Mouse (Mus musculus) limb, embryonic 11.5 days (tissue): Measurements from ENCODE around the gene Atp6v1g2. TPM values are rescaled to one million over a fixed set of nuclear protein-coding genes. Genes with fewer than 3 reads are reported as not detected.

Experiments used
- ATAC-seq: fragments of 200-750 bp; cut with Nextera tagmentation; 2 replicates; pipeline ENCODE4 v1.8.0; 2017; ENCODE audit warnings: low read depth; ENCODE audit not compliant: insufficient number of reproducible peaks, low FRiP score, low TSS enrichment
- DNase-seq: peaks from one replicate; pipeline ENCODE4 v3.0.0-alpha.2; 2015; ENCODE audit warnings: low spot score
- H3K27ac ChIP-seq: fragments of 300-500 bp; sonication (generic); replicated peaks from 2 replicates; pipeline ENCODE4 v1.5.1; 2014; ENCODE audit warnings: low read depth, mild to moderate bottlenecking, low read length
- H3K27me3 ChIP-seq: fragments of 300-500 bp; sonication (generic); 2 replicates; pipeline ENCODE4 v1.6.1; 2014; ENCODE audit warnings: mild to moderate bottlenecking, low read length, mixed read lengths; ENCODE audit not compliant: control insufficient read depth, insufficient read depth
- H3K36me3 ChIP-seq: fragments of 300-500 bp; sonication (generic); 2 replicates; pipeline ENCODE4 v1.6.1; 2014; ENCODE audit warnings: mild to moderate bottlenecking, low read length, moderate library complexity, mixed read lengths; ENCODE audit not compliant: control insufficient read depth, insufficient read depth
- H3K4me1 ChIP-seq: fragments of 300-500 bp; sonication (generic); 2 replicates; pipeline ENCODE4 v1.6.1; 2014; ENCODE audit warnings: low read length, mixed read lengths; ENCODE audit not compliant: control insufficient read depth, insufficient read depth
- H3K4me2 ChIP-seq: fragments of 300-500 bp; sonication (generic); 2 replicates; pipeline ENCODE4 v1.6.1; 2014; ENCODE audit warnings: low read depth, mild to moderate bottlenecking, moderate library complexity; ENCODE audit not compliant: severe bottlenecking
- H3K4me3 ChIP-seq: fragments of 300-500 bp; sonication (generic); 2 replicates; pipeline ENCODE4 v1.5.1; 2014; ENCODE audit warnings: low read depth, low read length
- H3K9ac ChIP-seq: fragments of 300-500 bp; sonication (generic); 2 replicates; pipeline ENCODE4 v1.6.1; 2014; ENCODE audit warnings: mild to moderate bottlenecking, low read length
- H3K9me3 ChIP-seq: fragments of 300-500 bp; sonication (generic); 2 replicates; pipeline ENCODE4 v1.6.1; 2016; ENCODE audit warnings: low read length; ENCODE audit not compliant: control insufficient read depth
- WGBS: fragments of 180-500 bp; shearing (Covaris S2); extraction: QIAGEN DNeasy Blood & Tissue Kit; methylation state at CpG from one replicate; pipeline ENCODE4 v1.1.7; 2014; 5-methylcytosine and 5-hydroxymethylcytosine counted together
- polyA plus RNA-seq: library from polyadenylated mRNA; unstranded; fragments of >200 nt; fragmentation: Nextera tagmentation; extraction: Ambion mirVana; gene quantifications from 2 replicates; pipeline ENCODE4 v1.2.1, GENCODE M21; 2014

Atp6v1g2 gene
- polyA plus RNA-seq, 1 experiment from 2014 or later, result 5.9 TPM

DNA sequence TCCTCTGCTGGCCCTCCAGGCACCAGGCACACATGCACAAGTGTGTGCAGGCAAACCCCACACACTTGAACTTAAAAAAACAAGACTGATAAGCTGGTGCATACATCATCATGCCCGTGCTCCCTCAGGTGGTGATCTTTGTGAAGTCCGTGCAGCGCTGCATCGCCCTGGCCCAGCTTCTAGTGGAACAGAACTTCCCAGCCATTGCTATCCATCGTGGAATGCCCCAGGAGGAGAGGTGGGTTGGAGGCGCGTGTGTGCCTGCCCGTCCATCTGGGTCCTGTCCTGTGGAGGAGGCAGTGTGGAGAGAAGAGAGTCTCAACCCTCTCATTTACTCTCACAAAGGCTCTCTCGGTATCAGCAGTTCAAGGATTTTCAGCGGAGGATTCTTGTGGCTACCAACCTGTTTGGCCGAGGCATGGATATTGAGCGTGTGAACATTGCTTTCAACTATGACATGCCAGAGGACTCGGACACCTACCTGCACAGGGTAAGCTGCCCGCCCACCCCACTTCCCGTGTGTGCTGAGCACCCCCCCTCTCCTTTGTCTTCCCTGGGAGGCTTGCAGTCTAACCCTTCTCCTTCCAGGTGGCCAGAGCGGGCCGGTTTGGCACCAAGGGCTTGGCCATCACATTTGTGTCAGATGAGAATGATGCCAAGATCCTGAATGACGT is 19.3 kb downstream of the Atp6v1g2 start:
- H3K27ac ChIP-seq, result no peak overlapping the region
- DNase-seq (no peak), ATAC-seq (no peak)
- H3K27me3 ChIP-seq, result no peaks in the 10 kb centered on the region
- no peak overlapping the region for H3K9ac ChIP-seq
- H3K4me3 ChIP-seq, result no peak overlapping the region
- H3K4me2 ChIP-seq, result no peak overlapping the region
- H3K36me3 ChIP-seq, result peaks cover 48% of the 10 kb centered on the region
- no peaks in the 10 kb centered on the region for H3K9me3 ChIP-seq
- H3K4me1 ChIP-seq, result no peaks in the 10 kb centered on the region
- 86% methylated on average over 18 of the region's 18 CpGs for WGBS

- Histone ChIP-seq H3K4me1 (no peaks in the 10 kb centered on the region), H3K4me3 (no peak overlapping the region), H3K9ac (no peak overlapping the region), H3K27ac (no peak overlapping the region), H3K4me2 (no peak overlapping the region), H3K36me3 (peaks cover 41% of the 10 kb centered on the region), H3K27me3 (no peaks in the 10 kb centered on the region), H3K9me3 (no peaks in the 10 kb centered on the region)
- 90% methylated on average over 32 of the region's 32 CpGs for WGBS
- ATAC-seq (no peak), DNase-seq (no peak)
Measured at GRCm38 (mm10) chr17:35253293-35254093, 20.0 kb downstream of the Atp6v1g2 start.

DNA sequence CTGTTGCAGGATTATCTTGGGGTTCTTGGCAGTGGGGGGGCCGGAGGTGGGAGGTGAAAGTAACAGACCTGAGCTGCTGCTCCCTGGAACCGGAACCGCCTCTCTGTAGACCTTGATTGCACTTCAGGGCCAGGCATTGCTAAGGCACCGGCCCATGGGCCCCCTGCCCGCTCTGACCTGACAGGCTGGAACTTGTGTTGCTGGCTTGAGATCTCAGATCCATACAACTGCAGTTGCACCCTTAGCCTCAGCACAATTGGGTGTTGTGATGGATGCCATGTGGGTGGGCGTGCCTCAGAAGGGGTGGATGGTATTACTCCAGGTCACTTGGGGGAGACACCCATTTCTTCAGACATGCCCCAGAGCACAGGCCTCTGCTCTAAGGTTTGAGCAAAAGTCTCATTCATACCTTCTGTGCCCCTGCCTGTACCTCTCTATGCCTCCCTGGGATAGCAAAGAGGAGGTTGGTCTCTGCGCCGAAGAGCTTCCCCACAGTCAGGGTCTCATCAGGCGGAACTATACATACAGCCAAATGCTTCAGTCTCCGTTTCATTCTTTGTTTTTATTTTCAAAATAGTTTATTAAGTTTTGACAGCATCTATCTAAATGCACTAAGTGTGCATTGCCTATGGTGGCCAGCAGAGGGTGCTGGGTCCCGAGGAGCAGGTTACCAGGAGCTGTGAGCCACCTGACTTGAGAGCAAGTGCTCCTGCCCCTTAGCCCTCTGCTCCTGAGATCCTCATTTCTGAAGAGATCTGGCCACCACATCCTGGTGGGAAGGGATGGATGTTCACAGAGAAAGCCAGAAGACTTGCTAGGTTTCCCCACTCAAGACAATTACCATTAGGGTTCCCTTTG is 21.0 kb downstream of the Atp6v1g2 start:
- DNase-seq (peak; percentile 67), ATAC-seq (peak; percentile 37; the same call in 1 of the 2 replicates)
- no peaks in the 10 kb centered on the region for H3K27me3 ChIP-seq
- no peaks in the 10 kb centered on the region for H3K4me1 ChIP-seq
- 61% methylated on average over 11 of the region's 11 CpGs for WGBS
- no peak overlapping the region for H3K9ac ChIP-seq
- H3K27ac ChIP-seq, result no peak overlapping the region
- no peaks in the 10 kb centered on the region for H3K9me3 ChIP-seq
- no peak overlapping the region for H3K4me3 ChIP-seq
- peaks cover 32% of the 10 kb centered on the region for H3K36me3 ChIP-seq
- H3K4me2 ChIP-seq, result no peak overlapping the region

DNA sequence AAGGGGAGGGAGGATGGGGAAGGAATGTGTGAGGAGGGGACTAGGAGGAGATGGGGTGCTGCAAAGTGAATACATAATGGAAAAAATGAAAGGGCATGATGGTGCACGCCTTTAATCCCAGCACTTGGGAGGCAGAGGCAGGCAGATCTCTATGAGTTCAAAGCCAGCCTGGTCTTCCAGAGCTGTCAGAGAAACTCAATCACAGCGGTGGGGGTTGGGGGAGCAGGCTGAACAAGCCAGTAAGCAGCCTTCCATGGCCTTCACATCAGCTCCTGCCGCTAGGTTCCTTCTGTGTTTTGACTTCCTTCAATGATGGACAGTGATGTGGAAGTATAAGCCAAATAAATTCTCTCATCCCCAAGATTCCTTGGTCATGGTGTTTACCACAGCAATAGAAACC is 21.8 kb downstream of the Atp6v1g2 start:
- WGBS, result 76% methylated on average over 3 of the region's 3 CpGs
- Histone ChIP-seq H3K27ac (no peak overlapping the region), H3K4me1 (no peaks in the 10 kb centered on the region), H3K9ac (no peak overlapping the region), H3K4me3 (no peak overlapping the region), H3K27me3 (no peaks in the 10 kb centered on the region), H3K9me3 (no peaks in the 10 kb centered on the region), H3K36me3 (peaks cover 25% of the 10 kb centered on the region), H3K4me2 (no peak overlapping the region)
- DNase-seq, result no peak
- no peak for ATAC-seq

DNA sequence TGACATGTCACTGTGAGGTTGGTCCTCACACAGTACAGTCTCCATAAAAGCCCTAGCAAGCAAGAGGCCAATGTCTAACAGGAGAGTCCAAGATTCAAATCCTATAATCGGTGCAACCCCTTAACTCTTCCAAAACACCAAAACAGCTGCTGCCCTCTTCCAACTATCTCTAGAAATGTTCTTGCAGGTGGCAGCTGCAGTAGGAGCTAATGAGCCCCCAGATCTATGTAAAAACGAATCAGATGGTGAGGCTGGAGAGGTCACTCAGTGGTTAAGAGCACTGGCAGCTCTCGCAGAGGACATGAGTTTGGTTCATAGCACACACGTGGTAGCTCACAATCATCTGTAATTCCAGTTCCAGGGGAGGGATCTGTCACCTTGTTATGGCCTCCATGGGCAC is 22.2 kb downstream of the Atp6v1g2 start:
- WGBS, result 57% methylated on average over 4 of the region's 4 CpGs
- H3K9ac ChIP-seq, result no peak overlapping the region

GRCm38 (mm10) chr17:35257378-35257777 is 23.9 kb downstream of the Atp6v1g2 start:
- no peak overlapping the region for H3K27ac ChIP-seq
- H3K4me2 ChIP-seq, result no peak overlapping the region
- H3K9ac ChIP-seq, result no peak overlapping the region
- ATAC-seq (no peak), DNase-seq (no peak)
- H3K4me1 ChIP-seq, result no peaks in the 10 kb centered on the region
- no peaks in the 10 kb centered on the region for H3K9me3 ChIP-seq
- H3K27me3 ChIP-seq, result peaks cover 10% of the 10 kb centered on the region
- peaks cover 12% of the 10 kb centered on the region for H3K36me3 ChIP-seq
- no peak overlapping the region for H3K4me3 ChIP-seq
- WGBS, result 80% methylated on average over 1 of the region's 1 CpGs

More for the DNA sequence above, 22.2 kb downstream of the Atp6v1g2 start:
- no peaks in the 10 kb centered on the region for H3K9me3 ChIP-seq
- ATAC-seq, result no peak
- no peak overlapping the region for H3K27ac ChIP-seq
- 0 out of 2 replicates have a peak, but pooled peaks cover under 1% of the 10 kb centered on the region for H3K27me3 ChIP-seq
- H3K36me3 ChIP-seq, result peaks cover 21% of the 10 kb centered on the region
- H3K4me3 ChIP-seq, result no peak overlapping the region
- H3K4me2 ChIP-seq, result peak overlapping the region; percentile 10; the same call in 1 of the 2 replicates
- DNase-seq, result no peak
- no peaks in the 10 kb centered on the region for H3K4me1 ChIP-seq

DNA sequence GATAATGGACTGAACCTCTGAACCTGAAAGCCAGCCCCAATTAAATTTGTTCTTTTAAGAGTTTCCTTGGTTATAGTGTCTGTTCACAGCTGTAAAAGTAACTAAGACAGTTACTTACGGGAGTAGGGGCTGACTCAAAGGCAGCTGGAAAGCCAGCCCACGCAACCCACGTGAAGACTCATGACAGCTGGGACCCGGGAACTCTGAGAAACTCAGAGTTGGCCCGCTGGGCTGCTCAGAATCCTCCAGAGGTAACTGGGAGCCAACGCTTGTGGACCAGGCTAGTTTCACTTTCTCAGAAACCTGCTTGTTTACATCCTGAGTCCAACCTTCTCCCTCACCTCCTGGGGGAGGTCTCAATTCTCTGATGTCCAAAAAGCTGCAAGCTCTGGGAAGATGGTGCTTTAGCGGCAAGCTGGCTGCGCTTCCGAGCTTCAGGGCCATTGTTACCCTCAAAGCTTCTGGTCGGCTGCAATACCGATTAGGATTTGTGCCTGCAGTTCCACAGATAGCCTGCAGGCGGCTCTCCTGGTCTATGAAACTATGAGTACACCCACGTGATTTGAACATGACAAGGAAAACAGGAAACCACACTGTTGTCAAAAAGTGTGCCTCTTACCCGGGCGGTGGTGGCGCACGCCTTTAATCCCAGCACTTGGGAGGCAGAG is 24.5 kb downstream of the Atp6v1g2 start:
- H3K9me3 ChIP-seq, result no peaks in the 10 kb centered on the region
- H3K4me2 ChIP-seq, result peak overlapping the region; percentile 8; the same call in 1 of the 2 replicates
- ATAC-seq, result no peak
- H3K4me1 ChIP-seq, result no peaks in the 10 kb centered on the region
- H3K36me3 ChIP-seq, result peaks cover 8% of the 10 kb centered on the region
- no peak overlapping the region for H3K9ac ChIP-seq
- peak; percentile 89 for DNase-seq
- no peak overlapping the region for H3K4me3 ChIP-seq
- peaks cover 10% of the 10 kb centered on the region for H3K27me3 ChIP-seq
- no peak overlapping the region for H3K27ac ChIP-seq
- whole genome bisulfite sequencing, result 19% methylated on average over 17 of the region's 17 CpGs
